Mouse (Mus musculus) embryonic fibroblast, embryonic 13.5 days (primary cell): ENCODE measurements around the gene Nipsnap3b.

Source experiments
- CTCF ChIP-seq: IDR thresholded peaks from 2 replicates; pipeline ENCODE4 v1.5.1; 2011; ENCODE audit warnings: mild to moderate bottlenecking, control low read depth, low read length, moderate library complexity, borderline replicate concordance; ENCODE audit not compliant: insufficient read depth
- POLR2A ChIP-seq: IDR thresholded peaks from 2 replicates; pipeline ENCODE4 v1.6.1; 2011; ENCODE audit warnings: low read depth, mild to moderate bottlenecking, control low read depth, low read length, moderate library complexity

- TF ChIP-seq CTCF (no peak), POLR2A (no peak)
Measured at GRCm38 (mm10) chr4:53024397-53024796, 12.7 kb downstream of the Nipsnap3b start.
